Mouse (Mus musculus) liver, postnatal 0 days (tissue): Measurements from ENCODE around the gene Rftn1.

Experiments used
- CTCF ChIP-seq: sonication (generic); IDR thresholded peaks from 2 replicates; pipeline ENCODE4 v1.5.1; 2016; ENCODE audit warnings: antibody characterized with exemption, low read depth
- EP300 ChIP-seq: IDR thresholded peaks from 2 replicates; pipeline ENCODE4 v1.6.1; 2016; ENCODE audit warnings: antibody characterized with exemption, low read depth, mild to moderate bottlenecking

GRCm38 (mm10) chr17:50233956-50234355 lies 43.5 kb upstream of the Rftn1 start:
- TF ChIP-seq CTCF, result no peak
- no peak for TF ChIP-seq EP300
